Mouse (Mus musculus): ENCODE results near the gene Gpsm1. TPM values are rescaled to one million over a fixed set of nuclear protein-coding genes. Genes with fewer than 3 reads are reported as not detected.

Gpsm1 gene
- polyA plus RNA-seq, 1 experiment from 2014 or later = 33.0 TPM

GRCm38 (mm10) chr2:26319519-26320244 lies 4.4 kb downstream of the Gpsm1 start:
- ATAC-seq (no peak), DNase-seq (ENCODE audit: low spot score) (no peak)
- Histone ChIP-seq H3K9ac (replicated peaks; ENCODE audit: low read depth) (no peak overlapping the region), H3K27me3 (replicated peaks; ENCODE audit: insufficient read depth, low read length) (no peaks in the 10 kb centered on the region), H3K36me3 (ENCODE audit: insufficient read depth, low read length) (0 out of 2 replicates have a peak, but pooled peaks cover 6% of the 10 kb centered on the region), H3K4me3 (ENCODE audit: low read depth, low read length) (no peak overlapping the region), H3K9me3 (ENCODE audit: low read length) (no peaks in the 10 kb centered on the region), H3K4me1 (ENCODE audit: insufficient read depth, low read depth, low read length) (peaks cover 17% of the 10 kb centered on the region), H3K27ac (ENCODE audit: low read length) (no peak overlapping the region), H3K4me2 (replicated peaks; ENCODE audit: low read depth, low read length) (no peak overlapping the region)
- WGBS = 88% methylated on average over 13 of the region's 13 CpGs
- TF ChIP-seq CTCF (IDR thresholded peaks at IDR 0.05) = no peak
- no peak for TF ChIP-seq EP300 (IDR thresholded peaks at IDR 0.05)

- H3K4me2 ChIP-seq (replicated peaks; ENCODE audit: low read depth, low read length) = no peak overlapping the region
- H3K9ac ChIP-seq (replicated peaks; ENCODE audit: low read depth) = no peak overlapping the region
- no peak overlapping the region for H3K4me3 ChIP-seq (ENCODE audit: low read depth, low read length)
- H3K9me3 ChIP-seq (ENCODE audit: low read length) = no peaks in the 10 kb centered on the region
- H3K27ac ChIP-seq (ENCODE audit: low read length) = no peak overlapping the region
- ATAC-seq (no peak), DNase-seq (ENCODE audit: low spot score) (no peak)
- 82% methylated on average over 14 of the region's 14 CpGs for WGBS
- no peak for TF ChIP-seq EP300 (IDR thresholded peaks at IDR 0.05)
- TF ChIP-seq CTCF (IDR thresholded peaks at IDR 0.05) = no peak
- H3K36me3 ChIP-seq (ENCODE audit: insufficient read depth, low read length) = peaks cover 9% of the 10 kb centered on the region; the same call in 1 of the 2 replicates
- no peaks in the 10 kb centered on the region for H3K27me3 ChIP-seq (replicated peaks; ENCODE audit: insufficient read depth, low read length)
- H3K4me1 ChIP-seq (ENCODE audit: insufficient read depth, low read depth, low read length) = peaks cover 14% of the 10 kb centered on the region
Measured at GRCm38 (mm10) chr2:26320245-26321185, 5.2 kb downstream of the Gpsm1 start.

GRCm38 (mm10) chr2:26323589-26324325 lies 8.4 kb downstream of the Gpsm1 start:
- Histone ChIP-seq H3K9me3 (ENCODE audit: low read length) (no peaks in the 10 kb centered on the region), H3K4me3 (ENCODE audit: low read depth, low read length) (no peak overlapping the region), H3K4me2 (replicated peaks; ENCODE audit: low read depth, low read length) (no peak overlapping the region), H3K27ac (ENCODE audit: low read length) (no peak overlapping the region), H3K9ac (replicated peaks; ENCODE audit: low read depth) (no peak overlapping the region), H3K4me1 (ENCODE audit: insufficient read depth, low read depth, low read length) (no peaks in the 10 kb centered on the region; the same call in 1 of the 2 replicates), H3K27me3 (replicated peaks; ENCODE audit: insufficient read depth, low read length) (no peaks in the 10 kb centered on the region), H3K36me3 (ENCODE audit: insufficient read depth, low read length) (peaks cover 19% of the 10 kb centered on the region; the same call in 1 of the 2 replicates)
- 87% methylated on average over 13 of the region's 13 CpGs for WGBS
- DNase-seq (ENCODE audit: low spot score) (no peak), ATAC-seq (no peak)
- TF ChIP-seq EP300 (IDR thresholded peaks at IDR 0.05) (no peak), CTCF (IDR thresholded peaks at IDR 0.05) (no peak)

- Histone ChIP-seq H3K4me2 (replicated peaks; ENCODE audit: low read depth, low read length) (no peak overlapping the region), H3K4me3 (ENCODE audit: low read depth, low read length) (no peak overlapping the region), H3K36me3 (ENCODE audit: insufficient read depth, low read length) (peaks cover 19% of the 10 kb centered on the region; the same call in 1 of the 2 replicates), H3K27ac (ENCODE audit: low read length) (no peak overlapping the region), H3K9me3 (ENCODE audit: low read length) (no peaks in the 10 kb centered on the region), H3K27me3 (replicated peaks; ENCODE audit: insufficient read depth, low read length) (no peaks in the 10 kb centered on the region), H3K4me1 (ENCODE audit: insufficient read depth, low read depth, low read length) (no peaks in the 10 kb centered on the region), H3K9ac (replicated peaks; ENCODE audit: low read depth) (no peak overlapping the region)
- TF ChIP-seq EP300 (IDR thresholded peaks at IDR 0.05) (no peak), CTCF (IDR thresholded peaks at IDR 0.05) (peak; percentile 67)
- no peak for ATAC-seq
- 78% methylated on average over 2 of the region's 2 CpGs for WGBS
- DNase-seq (ENCODE audit: low spot score) = peak; percentile 25
Measured at GRCm38 (mm10) chr2:26324917-26325316, 9.6 kb downstream of the Gpsm1 start.

GRCm38 (mm10) chr2:26325386-26326181 lies 10.3 kb downstream of the Gpsm1 start:
- WGBS = 68% methylated on average over 15 of the region's 15 CpGs
- H3K36me3 ChIP-seq (ENCODE audit: insufficient read depth, low read length) = peaks cover 24% of the 10 kb centered on the region; the same call in 1 of the 2 replicates
- H3K4me2 ChIP-seq (replicated peaks; ENCODE audit: low read depth, low read length) = no peak overlapping the region
- H3K27me3 ChIP-seq (replicated peaks; ENCODE audit: insufficient read depth, low read length) = no peaks in the 10 kb centered on the region
- peak; percentile 88 for ATAC-seq
- TF ChIP-seq EP300 (IDR thresholded peaks at IDR 0.05) (no peak), CTCF (IDR thresholded peaks at IDR 0.05) (peak; percentile 98)
- H3K9me3 ChIP-seq (ENCODE audit: low read length) = no peaks in the 10 kb centered on the region
- H3K4me3 ChIP-seq (ENCODE audit: low read depth, low read length) = no peak overlapping the region
- no peaks in the 10 kb centered on the region for H3K4me1 ChIP-seq (ENCODE audit: insufficient read depth, low read depth, low read length)
- H3K27ac ChIP-seq (ENCODE audit: low read length) = no peak overlapping the region
- no peak overlapping the region for H3K9ac ChIP-seq (replicated peaks; ENCODE audit: low read depth)
- DNase-seq (ENCODE audit: low spot score) = peak; percentile 89
